Mouse (Mus musculus) mouse embryonic stem cell (cell line): ENCODE data around the gene B9d1.

ENCODE experiments used
- in situ Hi-C, 2 experiments: fragments of 300-500 bp; cut with MboI; formaldehyde crosslinking; loops; 1 replicate in 1 of 2; 3 replicates in 1 of 2; pipeline ENCODE4 v1.14.3; 2019 to 2020; ENCODE audit warnings: low sequenced_read_pairs in 2 of 2, low pct_unique_long_range_greater_than_20kb in 1 of 2, mixed read lengths in 1 of 2; ENCODE audit not compliant: unreplicated experiment in 1 of 2

Gene B9d1

GRCm38 (mm10) chr11:61526872-61527271, 21.9 kb downstream of the B9d1 start:
- in situ Hi-C loops = no loop called here

GRCm38 (mm10) chr11:61529268-61529713, 24.3 kb downstream of the B9d1 start:
- in situ Hi-C loops = no loop called here

DNA sequence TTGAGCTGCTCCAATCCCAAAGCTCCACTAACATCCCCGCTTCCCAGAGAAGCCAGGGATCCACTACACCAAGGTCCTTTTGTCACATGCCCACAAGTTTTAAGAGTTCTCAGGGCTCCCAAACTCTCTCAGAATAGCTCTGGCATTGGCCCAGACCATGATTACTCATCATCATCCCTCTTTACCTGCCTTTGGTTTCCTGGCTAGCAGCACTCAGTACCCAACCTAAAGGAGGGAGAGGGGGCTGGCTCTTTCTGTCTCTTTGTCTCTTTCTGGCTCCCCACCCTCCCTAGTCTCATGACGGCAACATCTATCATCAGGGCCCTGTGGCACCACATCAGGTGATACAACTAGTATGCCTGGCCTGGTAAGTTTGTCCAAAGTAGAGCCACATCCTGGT, 27.9 kb downstream of the B9d1 start:
- in situ Hi-C loops = no loop called here

GRCm38 (mm10) chr11:61533571-61533970, 28.6 kb downstream of the B9d1 start:
- in situ Hi-C loops = no loop called here

DNA sequence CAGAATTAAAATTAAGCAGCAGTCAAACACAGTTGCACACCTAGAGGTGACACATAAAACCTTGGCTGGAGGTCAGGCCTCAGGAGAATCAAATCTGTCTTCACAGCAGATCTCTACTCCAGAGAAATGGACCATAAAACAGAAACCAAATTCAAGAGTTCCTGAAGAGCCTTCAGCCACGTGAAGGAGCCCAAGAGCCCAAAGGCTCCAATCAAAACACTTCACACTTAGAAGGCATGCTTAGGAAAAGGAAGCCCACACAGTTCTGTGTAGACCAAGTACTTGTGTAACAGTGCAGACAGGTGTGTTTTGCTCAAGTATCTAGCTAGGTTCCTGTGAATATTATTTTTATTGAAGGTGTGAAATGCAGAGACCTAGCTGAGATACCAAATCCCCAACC, 30.6 kb downstream of the B9d1 start:
- in situ Hi-C loops = no loop called here

DNA sequence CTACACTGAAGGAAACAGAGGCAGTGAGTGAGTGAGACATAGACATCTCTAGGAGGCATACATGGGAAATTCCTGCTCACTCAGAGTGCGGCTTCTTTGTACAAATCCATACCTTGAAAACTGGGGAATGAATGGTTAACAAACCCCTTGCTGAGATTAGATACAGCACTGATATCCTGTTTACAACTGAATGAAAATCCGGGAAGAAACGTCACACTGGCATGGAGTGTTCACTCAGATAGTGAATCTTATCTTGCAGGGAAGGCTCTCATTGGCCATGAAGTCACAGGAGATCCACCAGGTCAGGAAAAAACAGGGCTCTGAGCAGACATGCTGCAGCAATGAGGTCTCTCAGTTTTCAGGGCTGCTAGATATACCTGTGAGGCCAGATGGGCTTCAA, 32.0 kb downstream of the B9d1 start:
- in situ Hi-C loops = no loop called here

GRCm38 (mm10) chr11:61537362-61537761, 32.4 kb downstream of the B9d1 start:
- in situ Hi-C loops = no loop called here

DNA sequence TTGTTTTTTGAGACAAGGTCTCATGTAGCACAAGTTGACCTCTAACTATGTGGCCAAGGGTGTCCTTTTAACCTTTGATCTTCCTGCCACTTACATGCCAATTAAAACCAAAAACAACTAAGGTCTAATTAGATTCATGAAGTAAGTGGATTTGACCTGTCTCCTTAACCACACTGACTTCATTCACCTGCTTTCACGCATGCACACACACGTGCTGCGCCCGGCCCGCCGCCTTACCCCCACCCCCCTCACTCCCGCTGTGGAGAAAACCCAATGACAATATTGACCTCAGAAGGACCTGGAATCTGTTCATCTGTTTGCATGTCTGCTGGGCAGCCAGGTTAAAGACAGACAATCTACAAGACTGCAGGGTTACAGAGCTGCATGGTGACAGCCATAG, 35.7 kb downstream of the B9d1 start:
- in situ Hi-C loops = loop anchor here in 1 of 2 experiments (10.0 kb wide), 1 partner anchor 74 kb away; no protein-coding TSS in a partner anchor

DNA sequence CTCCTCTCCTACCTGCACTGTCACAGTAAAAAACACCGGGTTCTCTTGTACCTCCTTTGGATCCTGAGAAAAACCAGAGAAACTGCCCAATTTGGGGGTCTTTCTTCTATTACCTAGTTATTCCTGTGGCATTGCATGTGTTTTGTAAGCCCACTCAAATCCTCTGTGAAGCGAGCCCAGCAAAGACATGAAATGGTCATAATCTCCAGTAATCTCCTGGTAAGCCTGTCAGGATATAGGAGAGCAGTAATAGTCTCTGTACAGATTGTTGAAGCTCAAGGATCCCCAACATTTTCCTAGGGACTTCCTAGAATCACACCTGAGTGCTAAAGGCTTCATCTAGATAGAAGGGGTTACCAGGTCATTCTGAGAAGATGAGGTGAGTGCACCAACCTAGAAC, 36.2 kb downstream of the B9d1 start:
- in situ Hi-C loops = loop anchor here in 1 of 2 experiments (10.0 kb wide), 1 partner anchor 74 kb away; no protein-coding TSS in a partner anchor

- in situ Hi-C loops = loop anchor here in 1 of 2 experiments (10.0 kb wide), 1 partner anchor 69 kb away; no protein-coding TSS in a partner anchor
Observed at GRCm38 (mm10) chr11:61545586-61545985, 40.6 kb downstream of the B9d1 start.

- in situ Hi-C loops = loop anchor here in 1 of 2 experiments (10.0 kb wide), 1 partner anchor 68 kb away; no protein-coding TSS in a partner anchor
Observed at GRCm38 (mm10) chr11:61546452-61546851, 41.5 kb downstream of the B9d1 start.

GRCm38 (mm10) chr11:61547710-61548109, 42.8 kb downstream of the B9d1 start:
- in situ Hi-C loops = loop anchor here in 1 of 2 experiments (10.0 kb wide), 1 partner anchor 67 kb away; no protein-coding TSS in a partner anchor

DNA sequence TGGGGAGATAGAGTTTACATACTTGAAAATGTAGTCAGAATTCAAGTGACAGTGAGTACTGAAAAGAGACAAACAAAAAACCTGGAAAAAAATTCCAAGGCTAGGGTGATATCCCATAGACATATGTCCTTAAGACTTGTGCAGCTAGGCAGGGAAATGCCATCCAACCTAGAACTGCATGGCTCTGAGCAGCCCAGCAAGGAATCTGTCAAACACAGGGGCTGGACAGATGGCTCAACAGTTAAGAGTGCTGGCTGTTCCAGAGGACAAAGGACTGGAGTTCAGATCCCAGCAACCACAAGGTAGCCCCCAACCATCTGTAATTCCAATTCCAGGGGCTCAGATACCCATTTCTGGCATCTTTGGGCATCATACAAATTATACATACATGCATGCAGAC, 45.7 kb downstream of the B9d1 start:
- in situ Hi-C loops = no loop called here

- in situ Hi-C loops = no loop called here
Observed at GRCm38 (mm10) chr11:61553015-61553754, 48.2 kb downstream of the B9d1 start.

GRCm38 (mm10) chr11:61559572-61559971, 54.6 kb downstream of the B9d1 start:
- in situ Hi-C loops = no loop called here

- in situ Hi-C loops = no loop called here
Observed at GRCm38 (mm10) chr11:61562421-61562820, 57.5 kb downstream of the B9d1 start.
